Mouse (Mus musculus): ENCODE data around the gene Btc. TPM values are rescaled to one million over a fixed set of nuclear protein-coding genes. Genes with fewer than 3 reads are reported as not detected.

Btc gene
- polyA plus RNA-seq, 1 experiment = 0.90 TPM

GRCm38 (mm10) chr5:91375467-91375866 lies 27.3 kb downstream of the Btc start:
- TF ChIP-seq CTCF (IDR thresholded peaks at IDR 0.05; ENCODE audit: borderline replicate concordance, insufficient read depth, low read length) (no peak), POLR2A (IDR thresholded peaks at IDR 0.05; ENCODE audit: low read depth, low read length) (no peak)
- Histone ChIP-seq H3K27ac (ENCODE audit: insufficient read depth, low read length) (no peak overlapping the region), H3K4me1 (ENCODE audit: control insufficient read depth, insufficient read depth, low read length) (no peaks in the 10 kb centered on the region), H3K4me3 (ENCODE audit: insufficient read depth, low read length) (no peak overlapping the region)

DNA sequence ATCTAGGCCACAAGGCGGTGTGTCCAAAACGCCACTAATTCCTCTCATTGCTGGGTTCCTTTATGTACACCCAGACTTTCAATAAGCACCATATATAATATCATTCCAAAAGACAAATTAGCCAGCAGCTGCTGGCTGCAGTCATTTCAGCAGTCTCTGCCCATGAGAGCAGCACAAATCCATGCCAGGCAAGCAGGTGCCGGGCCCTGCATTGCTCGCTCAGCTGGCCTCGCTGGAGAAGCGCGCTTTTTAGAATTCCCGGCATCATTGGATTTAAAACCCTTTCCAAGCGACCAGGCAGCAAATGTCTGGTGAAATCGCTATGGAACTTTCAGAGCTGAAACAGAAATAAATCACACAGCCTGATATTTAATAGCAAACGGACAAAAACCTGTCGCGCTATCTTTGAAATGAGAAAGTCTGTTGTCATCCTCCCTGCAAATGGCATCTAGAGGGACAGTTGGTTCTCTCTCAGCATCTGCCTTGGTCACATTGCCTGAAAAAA lies 34.7 kb downstream of the Btc start:
- Histone ChIP-seq H3K27ac (ENCODE audit: insufficient read depth, low read length) (no peak overlapping the region), H3K4me3 (ENCODE audit: insufficient read depth, low read length) (no peak overlapping the region), H3K4me1 (ENCODE audit: control insufficient read depth, insufficient read depth, low read length) (no peaks in the 10 kb centered on the region)
- TF ChIP-seq CTCF (IDR thresholded peaks at IDR 0.05; ENCODE audit: borderline replicate concordance, insufficient read depth, low read length) (no peak), POLR2A (IDR thresholded peaks at IDR 0.05; ENCODE audit: low read depth, low read length) (no peak)

DNA sequence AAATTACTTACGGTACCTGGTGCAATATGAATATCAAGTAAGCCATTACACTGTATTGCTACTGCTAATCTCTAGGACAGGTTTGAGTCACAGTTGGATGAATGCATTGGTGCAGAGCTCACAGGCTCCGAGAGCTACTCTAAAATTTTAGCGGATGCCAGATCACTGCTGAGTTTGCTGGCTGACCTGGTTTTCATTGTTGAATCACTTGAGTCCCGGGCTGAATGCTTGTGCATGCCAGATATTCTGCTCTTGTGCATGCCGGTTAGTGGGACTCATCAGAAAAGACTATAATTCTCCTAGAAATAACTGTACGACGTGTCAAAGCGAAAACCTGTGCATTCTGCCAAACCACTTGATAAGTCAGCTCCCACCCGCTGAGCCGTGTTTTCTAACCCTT lies 35.9 kb downstream of the Btc start:
- no peak overlapping the region for H3K4me3 ChIP-seq (ENCODE audit: insufficient read depth, low read length)
- no peaks in the 10 kb centered on the region for H3K4me1 ChIP-seq (ENCODE audit: control insufficient read depth, insufficient read depth, low read length)
- H3K27ac ChIP-seq (ENCODE audit: insufficient read depth, low read length) = no peak overlapping the region
- TF ChIP-seq POLR2A (IDR thresholded peaks at IDR 0.05; ENCODE audit: low read depth, low read length) (no peak), CTCF (IDR thresholded peaks at IDR 0.05; ENCODE audit: borderline replicate concordance, insufficient read depth, low read length) (no peak)

DNA sequence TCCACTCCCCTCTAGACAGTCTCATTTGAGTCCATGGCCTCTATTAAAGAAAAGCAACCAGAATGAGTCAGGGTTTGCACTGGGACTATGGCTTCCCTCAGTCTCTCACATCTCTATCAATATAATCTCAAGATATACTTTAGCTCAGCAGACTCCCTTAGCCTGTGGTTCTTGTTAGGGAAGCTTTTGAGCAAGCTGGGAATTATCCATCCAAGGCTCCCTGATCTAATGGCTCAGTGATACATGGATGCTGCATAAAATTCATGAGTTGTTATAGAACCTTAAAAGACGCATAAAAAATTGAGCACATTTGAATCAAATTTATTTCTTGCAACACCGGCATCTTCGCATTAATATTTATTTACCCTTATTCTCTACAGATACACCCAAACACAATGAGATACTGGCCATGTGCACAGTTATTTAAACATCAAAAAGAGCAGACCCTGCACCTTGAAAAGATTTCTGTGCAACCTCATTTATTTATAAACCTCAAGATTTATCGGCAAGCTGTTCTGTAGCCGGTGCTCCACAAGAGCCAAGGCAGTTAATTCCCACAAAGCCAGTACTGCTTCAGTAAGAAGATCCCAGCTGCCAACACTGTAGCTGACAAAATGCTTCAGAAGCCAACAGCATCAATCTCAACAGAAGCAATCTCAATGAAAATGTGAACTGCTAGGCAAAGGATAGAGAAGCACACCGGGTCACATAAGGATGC lies 39.4 kb downstream of the Btc start:
- Histone ChIP-seq H3K27ac (ENCODE audit: insufficient read depth, low read length) (no peak overlapping the region), H3K4me1 (ENCODE audit: control insufficient read depth, insufficient read depth, low read length) (no peaks in the 10 kb centered on the region), H3K4me3 (ENCODE audit: insufficient read depth, low read length) (no peak overlapping the region)
- TF ChIP-seq CTCF (IDR thresholded peaks at IDR 0.05; ENCODE audit: borderline replicate concordance, insufficient read depth, low read length) (no peak), POLR2A (IDR thresholded peaks at IDR 0.05; ENCODE audit: low read depth, low read length) (no peak)

- Histone ChIP-seq H3K4me1 (ENCODE audit: control insufficient read depth, insufficient read depth, low read length) (no peaks in the 10 kb centered on the region), H3K27ac (ENCODE audit: insufficient read depth, low read length) (no peak overlapping the region), H3K4me3 (ENCODE audit: insufficient read depth, low read length) (no peak overlapping the region)
- no peak for TF ChIP-seq POLR2A (IDR thresholded peaks at IDR 0.05; ENCODE audit: low read depth, low read length)
- no peak for TF ChIP-seq CTCF (IDR thresholded peaks at IDR 0.05; ENCODE audit: borderline replicate concordance, insufficient read depth, low read length)
Observed at GRCm38 (mm10) chr5:91352645-91353044, 50.1 kb downstream of the Btc start.

DNA sequence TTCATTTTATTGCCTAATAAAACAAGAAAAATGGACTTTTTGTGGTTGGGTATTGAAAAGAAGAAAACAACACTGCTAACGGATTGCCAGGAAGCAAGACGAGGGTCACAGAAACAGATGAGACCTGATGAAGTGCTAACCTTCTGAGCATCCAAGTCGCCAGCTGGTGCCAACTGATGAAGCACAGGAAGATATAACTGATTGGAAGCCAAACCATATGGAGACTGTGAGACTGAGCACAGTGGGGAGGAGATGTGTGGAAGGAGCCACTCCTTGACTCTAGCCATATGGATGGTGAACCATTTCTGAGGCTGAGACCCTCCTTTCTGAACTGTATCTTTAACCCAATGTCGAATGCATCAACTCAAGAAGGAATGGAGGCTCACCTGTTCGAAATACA lies 57.1 kb downstream of the Btc start:
- Histone ChIP-seq H3K4me1 (ENCODE audit: control insufficient read depth, insufficient read depth, low read length) (no peaks in the 10 kb centered on the region), H3K27ac (ENCODE audit: insufficient read depth, low read length) (no peak overlapping the region), H3K4me3 (ENCODE audit: insufficient read depth, low read length) (no peak overlapping the region)
- TF ChIP-seq CTCF (IDR thresholded peaks at IDR 0.05; ENCODE audit: borderline replicate concordance, insufficient read depth, low read length) (no peak), POLR2A (IDR thresholded peaks at IDR 0.05; ENCODE audit: low read depth, low read length) (no peak)

DNA sequence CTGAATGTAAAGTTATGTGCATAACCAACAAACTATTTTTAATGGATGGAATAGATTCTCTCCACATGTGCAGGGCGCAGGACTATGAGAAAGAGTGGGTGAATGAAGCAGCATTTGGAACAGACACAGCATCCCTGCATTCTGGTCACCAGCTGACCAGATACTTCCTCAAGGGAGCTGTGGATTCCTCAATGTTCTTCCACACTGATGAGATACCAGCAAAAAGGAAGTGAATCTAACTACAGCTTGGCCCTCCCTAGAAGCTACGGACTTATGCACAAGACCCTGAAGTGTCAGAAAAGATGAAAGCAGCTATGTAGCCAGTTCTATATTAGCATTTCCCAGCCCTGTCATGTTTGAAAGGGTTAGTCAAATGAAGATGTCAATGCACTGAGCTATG lies 57.7 kb downstream of the Btc start:
- TF ChIP-seq POLR2A (IDR thresholded peaks at IDR 0.05; ENCODE audit: low read depth, low read length) (no peak), CTCF (IDR thresholded peaks at IDR 0.05; ENCODE audit: borderline replicate concordance, insufficient read depth, low read length) (no peak)
- no peaks in the 10 kb centered on the region for H3K4me1 ChIP-seq (ENCODE audit: control insufficient read depth, insufficient read depth, low read length)
- no peak overlapping the region for H3K27ac ChIP-seq (ENCODE audit: insufficient read depth, low read length)
- H3K4me3 ChIP-seq (ENCODE audit: insufficient read depth, low read length) = no peak overlapping the region

- Histone ChIP-seq H3K4me1 (ENCODE audit: control insufficient read depth, insufficient read depth, low read length) (no peaks in the 10 kb centered on the region), H3K27ac (ENCODE audit: insufficient read depth, low read length) (no peak overlapping the region), H3K4me3 (ENCODE audit: insufficient read depth, low read length) (no peak overlapping the region)
- TF ChIP-seq CTCF (IDR thresholded peaks at IDR 0.05; ENCODE audit: borderline replicate concordance, insufficient read depth, low read length) (no peak), POLR2A (IDR thresholded peaks at IDR 0.05; ENCODE audit: low read depth, low read length) (no peak)
Observed at GRCm38 (mm10) chr5:91341981-91342760, 60.6 kb downstream of the Btc start.

DNA sequence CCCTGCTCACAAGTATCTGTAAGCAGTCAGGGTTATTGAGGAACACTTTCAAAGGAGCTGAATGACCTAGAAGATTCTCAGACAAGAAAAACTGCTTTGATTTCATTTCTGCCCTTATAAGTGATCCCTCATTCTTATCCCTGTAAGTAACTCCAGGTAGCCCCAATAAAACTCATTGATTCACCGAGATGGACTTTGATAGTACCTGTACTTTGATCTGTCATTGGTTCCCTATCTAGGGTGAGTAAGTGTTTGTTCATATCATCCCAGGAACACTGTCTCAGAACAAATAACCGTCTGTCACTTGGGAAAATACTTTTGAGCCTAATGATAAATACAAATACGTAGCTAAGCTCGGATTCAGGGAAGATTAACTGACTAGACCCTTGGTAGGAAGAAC lies 68.6 kb downstream of the Btc start:
- no peak overlapping the region for H3K27ac ChIP-seq (ENCODE audit: insufficient read depth, low read length)
- no peak for TF ChIP-seq CTCF (IDR thresholded peaks at IDR 0.05; ENCODE audit: borderline replicate concordance, insufficient read depth, low read length)
- TF ChIP-seq POLR2A (IDR thresholded peaks at IDR 0.05; ENCODE audit: low read depth, low read length) = no peak
- H3K4me1 ChIP-seq (ENCODE audit: control insufficient read depth, insufficient read depth, low read length) = no peaks in the 10 kb centered on the region
- H3K4me3 ChIP-seq (ENCODE audit: insufficient read depth, low read length) = no peak overlapping the region
